Mouse (Mus musculus) lung, embryonic 14.5 days (tissue): ENCODE measurements around the gene Hlcs. TPM values are rescaled to one million over a fixed set of nuclear protein-coding genes. Genes with fewer than 3 reads are reported as not detected.
A peak's percentile ranks its signal among the peaks of the same experiment; 100 is the strongest.

Experiments used
- ATAC-seq: fragments of 200-750 bp; cut with Nextera tagmentation; 2 replicates; pipeline ENCODE4 v1.8.0; 2017; ENCODE audit warnings: mild to moderate bottlenecking, moderate TSS enrichment, moderate library complexity; ENCODE audit not compliant: insufficient read depth
- DNase-seq: peaks from one replicate; pipeline ENCODE4 v3.0.0-alpha.2; 2015
- H3K27ac ChIP-seq: fragments of 300-500 bp; sonication (generic); 2 replicates; pipeline ENCODE4 v1.5.1; 2014; ENCODE audit warnings: low read depth, mild to moderate bottlenecking, moderate library complexity
- H3K27me3 ChIP-seq: fragments of 300-500 bp; sonication (generic); 2 replicates; pipeline ENCODE4 v1.6.1; 2014; ENCODE audit warnings: low read length, control low read depth; ENCODE audit not compliant: insufficient read depth
- H3K36me3 ChIP-seq: fragments of 300-500 bp; sonication (generic); 2 replicates; pipeline ENCODE4 v1.6.1; 2014; ENCODE audit warnings: control low read depth; ENCODE audit not compliant: insufficient read depth
- H3K4me1 ChIP-seq: fragments of 300-500 bp; sonication (generic); 2 replicates; pipeline ENCODE4 v1.6.1; 2014; ENCODE audit warnings: antibody characterized with exemption, control low read depth; ENCODE audit not compliant: insufficient read depth
- H3K4me2 ChIP-seq: fragments of 300-500 bp; sonication (generic); 2 replicates; pipeline ENCODE4 v1.6.1; 2014; ENCODE audit warnings: mild to moderate bottlenecking
- H3K4me3 ChIP-seq: fragments of 300-500 bp; sonication (generic); 2 replicates; pipeline ENCODE4 v1.5.1; 2014; ENCODE audit warnings: low read depth, low read length
- H3K9ac ChIP-seq: fragments of 300-500 bp; sonication (generic); 2 replicates; pipeline ENCODE4 v1.6.1; 2014
- H3K9me3 ChIP-seq: fragments of 300-500 bp; sonication (generic); 2 replicates; pipeline ENCODE4 v1.6.1; 2016; ENCODE audit warnings: low read depth, low read length, control low read depth
- CTCF ChIP-seq: IDR thresholded peaks from 2 replicates; pipeline ENCODE4 v1.5.1; 2016; ENCODE audit warnings: antibody characterized with exemption, low read depth
- WGBS: fragments of 180-500 bp; shearing (Covaris S2); extraction: QIAGEN DNeasy Blood & Tissue Kit; methylation state at CpG from one replicate; pipeline ENCODE4 v1.1.7; 2014; 5-methylcytosine and 5-hydroxymethylcytosine counted together
- polyA plus RNA-seq: library from polyadenylated mRNA; unstranded; fragments of >200 nt; fragmentation: Nextera tagmentation; extraction: Ambion mirVana; gene quantifications from 2 replicates; pipeline ENCODE4 v1.2.1, GENCODE M21; 2014

The Hlcs gene
- polyA plus RNA-seq, 1 experiment from 2014 or later, result 8.0 TPM

DNA sequence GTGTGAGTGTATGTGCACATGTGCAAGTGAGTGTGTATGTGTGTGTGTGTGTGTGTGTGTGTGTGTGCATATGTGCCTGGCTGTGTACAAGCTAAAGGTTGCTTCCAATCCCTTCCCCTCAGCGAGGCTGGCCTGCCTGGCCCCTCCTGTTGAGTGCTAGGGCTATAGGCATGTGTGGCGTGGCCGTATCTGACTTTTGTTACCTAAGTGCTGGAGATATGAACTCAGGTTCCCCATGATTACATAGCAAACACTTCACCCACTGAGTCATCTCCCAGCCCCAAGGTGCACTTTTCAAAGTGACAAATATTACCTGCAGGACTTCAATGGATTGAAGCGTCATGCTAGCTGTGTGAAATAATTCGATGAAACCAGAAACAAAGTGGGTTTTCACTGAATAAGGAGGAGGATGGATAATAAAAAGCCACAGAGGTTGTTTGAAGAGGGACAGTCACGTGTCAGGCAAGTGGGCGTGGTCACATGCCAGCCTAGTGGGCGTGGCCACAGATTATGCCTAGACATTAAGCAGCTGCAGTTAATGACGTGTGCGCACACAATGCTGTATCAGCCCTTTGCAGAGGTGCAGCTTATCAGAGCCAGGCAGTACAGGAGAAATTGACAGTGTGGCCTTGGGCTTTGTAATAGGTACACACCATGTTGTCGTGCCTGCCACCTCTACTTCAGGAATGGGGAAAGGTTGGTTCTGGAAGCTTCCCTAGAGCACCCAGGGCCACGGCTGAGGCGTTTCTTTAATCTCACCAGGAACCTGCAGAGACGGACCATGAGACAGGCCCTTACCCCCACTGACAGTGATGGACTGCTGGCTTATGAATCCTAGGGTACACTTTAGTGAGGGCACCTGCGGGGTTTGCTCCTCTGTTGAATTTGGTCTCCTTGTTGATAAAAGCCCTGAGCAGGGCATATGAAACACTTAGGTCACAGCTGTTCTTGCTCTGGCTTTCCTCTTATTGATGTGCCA, 163.0 kb downstream of the Hlcs start:
- ATAC-seq (peak; percentile 76), DNase-seq (peak; percentile 75)
- no peak for TF ChIP-seq CTCF
- H3K4me1 ChIP-seq, result peaks cover 20% of the 10 kb centered on the region
- H3K27ac ChIP-seq, result 0 out of 2 replicates have a peak overlapping the region, but pooled peaks have one; percentile 27
- H3K4me2 ChIP-seq, result no peak overlapping the region
- no peaks in the 10 kb centered on the region for H3K9me3 ChIP-seq
- H3K9ac ChIP-seq, result no peak overlapping the region
- no peaks in the 10 kb centered on the region for H3K36me3 ChIP-seq
- 54% methylated on average over 15 of the region's 15 CpGs for WGBS
- H3K4me3 ChIP-seq, result no peak overlapping the region
- no peaks in the 10 kb centered on the region for H3K27me3 ChIP-seq

DNA sequence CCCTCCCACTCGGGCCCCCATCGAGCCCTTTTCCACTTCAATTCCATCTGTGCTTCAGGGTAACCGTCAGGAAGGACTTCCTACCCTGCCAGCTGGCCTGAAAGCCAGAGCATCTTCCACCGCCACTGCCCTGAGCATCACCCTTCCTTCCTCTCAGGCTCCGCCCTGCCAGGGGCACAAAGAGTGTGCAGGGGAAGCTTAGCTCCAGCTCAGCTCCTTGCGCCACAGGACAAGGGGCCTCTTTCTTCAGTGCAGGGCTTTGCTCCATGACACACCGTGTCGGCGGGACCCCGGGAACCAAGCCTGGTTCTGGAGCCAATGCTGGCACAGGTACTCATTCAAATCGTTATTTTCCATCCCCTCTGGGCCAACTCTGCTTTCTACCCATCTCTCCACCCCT, 165.2 kb downstream of the Hlcs start:
- H3K27ac ChIP-seq, result peak overlapping the region; percentile 50; the same call in 1 of the 2 replicates
- ATAC-seq (no peak), DNase-seq (peak; percentile 39)
- H3K4me1 ChIP-seq, result peaks cover 19% of the 10 kb centered on the region
- H3K27me3 ChIP-seq, result no peaks in the 10 kb centered on the region
- no peak overlapping the region for H3K4me3 ChIP-seq
- H3K9ac ChIP-seq, result no peak overlapping the region
- WGBS, result 33% methylated on average over 11 of the region's 11 CpGs
- H3K9me3 ChIP-seq, result no peaks in the 10 kb centered on the region
- H3K4me2 ChIP-seq, result no peak overlapping the region; the same call in 1 of the 2 replicates
- H3K36me3 ChIP-seq, result no peaks in the 10 kb centered on the region
- no peak for TF ChIP-seq CTCF

DNA sequence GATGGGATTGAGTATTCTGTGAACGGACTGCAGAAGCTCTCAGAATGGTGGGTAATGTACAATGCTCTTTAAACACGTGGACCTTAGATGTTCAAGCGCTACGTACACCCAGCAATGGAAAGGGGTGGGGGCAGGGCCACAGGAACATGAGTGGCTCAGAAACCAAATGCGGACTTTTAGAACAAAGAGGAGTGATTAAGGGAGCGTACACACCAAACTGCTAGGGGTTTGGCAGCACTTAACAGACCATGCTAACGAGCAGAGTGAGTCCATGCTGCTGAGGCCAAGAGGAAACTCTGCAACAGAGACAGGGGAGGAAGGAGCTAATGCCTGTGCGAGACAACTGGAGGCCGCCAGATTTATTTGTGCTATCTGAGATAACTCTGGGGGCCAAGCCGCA, 170.0 kb downstream of the Hlcs start:
- peak overlapping the region; percentile 1; the same call in 1 of the 2 replicates for H3K4me3 ChIP-seq
- TF ChIP-seq CTCF, result no peak
- DNase-seq, result peak; percentile 70
- WGBS, result 8% methylated on average over 10 of the region's 10 CpGs
- H3K4me1 ChIP-seq, result peaks cover 16% of the 10 kb centered on the region; the same call in 1 of the 2 replicates
- H3K27me3 ChIP-seq, result no peaks in the 10 kb centered on the region
- peak overlapping the region; percentile 38; the same call in 1 of the 2 replicates for H3K9ac ChIP-seq
- H3K27ac ChIP-seq, result no peak overlapping the region
- H3K9me3 ChIP-seq, result no peaks in the 10 kb centered on the region
- H3K4me2 ChIP-seq, result peak overlapping the region; percentile 38
- no peaks in the 10 kb centered on the region for H3K36me3 ChIP-seq
- peak; percentile 77 for ATAC-seq

DNA sequence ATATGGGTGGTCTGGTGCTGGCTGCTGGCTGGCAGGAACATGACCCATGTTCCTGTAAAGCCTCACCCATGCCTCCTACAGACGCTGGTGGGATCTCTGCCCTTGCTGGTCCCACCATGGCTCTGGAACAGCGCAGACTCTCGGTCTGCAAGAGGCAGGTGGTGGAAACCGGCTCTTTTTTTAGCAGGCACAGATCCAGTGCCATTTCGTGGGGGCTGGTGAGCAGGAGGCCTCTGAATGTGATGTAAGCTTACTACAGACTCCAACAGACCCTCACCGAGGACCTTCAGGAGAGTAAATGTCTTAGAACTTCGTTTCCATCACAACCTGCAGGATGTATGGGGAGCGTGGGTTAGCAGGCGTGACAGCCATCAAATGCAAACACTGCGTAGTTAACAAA, 172.6 kb downstream of the Hlcs start:
- no peak overlapping the region for H3K9ac ChIP-seq
- no peak for TF ChIP-seq CTCF

DNA sequence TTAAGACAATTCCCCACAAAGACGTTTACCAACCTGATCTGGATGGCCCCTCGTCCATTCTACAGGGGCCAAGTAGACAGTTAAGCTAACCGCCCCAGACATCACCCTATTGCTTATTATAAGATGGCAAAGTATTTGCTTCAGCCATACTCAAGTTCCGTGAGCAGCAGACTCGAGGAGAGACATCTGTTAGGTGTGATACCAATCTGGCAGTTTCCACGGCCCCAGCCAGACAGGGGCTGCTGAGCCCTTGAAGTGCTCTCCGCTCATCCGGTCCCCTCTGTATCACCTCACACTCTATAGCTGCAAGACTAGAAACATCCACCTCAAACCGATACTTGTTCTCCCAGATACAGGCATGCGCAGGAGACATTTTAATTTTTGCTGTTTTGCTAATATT, 179.2 kb downstream of the Hlcs start:
- Histone ChIP-seq H3K9me3 (no peaks in the 10 kb centered on the region), H3K9ac (no peak overlapping the region), H3K36me3 (no peaks in the 10 kb centered on the region), H3K27ac (no peak overlapping the region), H3K4me2 (no peak overlapping the region), H3K4me3 (no peak overlapping the region), H3K27me3 (no peaks in the 10 kb centered on the region), H3K4me1 (no peaks in the 10 kb centered on the region)
- TF ChIP-seq CTCF, result no peak
- DNase-seq (no peak), ATAC-seq (no peak)
- WGBS, result 58% methylated on average over 10 of the region's 10 CpGs

More for the DNA sequence above, 172.6 kb downstream of the Hlcs start:
- Histone ChIP-seq H3K4me2 (no peak overlapping the region), H3K27me3 (no peaks in the 10 kb centered on the region), H3K4me1 (peaks cover 12% of the 10 kb centered on the region; the same call in 1 of the 2 replicates), H3K27ac (no peak overlapping the region), H3K4me3 (no peak overlapping the region), H3K9me3 (no peaks in the 10 kb centered on the region), H3K36me3 (no peaks in the 10 kb centered on the region)
- ATAC-seq (no peak), DNase-seq (no peak)
- 58% methylated on average over 10 of the region's 10 CpGs for WGBS

DNA sequence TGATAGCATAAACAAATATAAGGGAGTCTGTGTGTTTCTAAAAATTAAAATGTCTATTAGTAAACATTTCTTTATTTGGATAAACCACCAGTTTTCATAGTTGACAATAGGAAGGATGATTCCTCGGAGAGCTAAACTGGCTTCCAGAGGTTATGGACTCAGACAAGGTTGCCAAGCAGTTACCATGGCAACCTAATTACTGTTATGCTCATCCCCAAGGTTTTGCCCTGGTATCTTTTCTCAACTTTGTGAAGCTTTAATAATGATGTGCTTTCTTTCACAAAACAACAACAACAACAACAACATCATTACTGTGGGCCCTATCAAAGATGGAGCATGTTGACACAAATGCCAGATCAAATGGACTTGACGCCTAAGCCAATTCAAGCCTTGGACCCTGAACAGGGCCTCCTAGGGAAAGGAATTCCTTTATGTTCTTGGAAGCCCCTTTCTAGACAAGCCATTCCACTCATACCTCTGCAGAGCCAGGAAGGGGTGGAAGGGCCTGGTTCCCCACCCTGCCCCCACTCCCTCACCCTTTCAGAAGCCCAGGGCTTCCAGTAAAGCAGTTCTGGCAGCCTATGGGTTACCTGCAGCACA, 185.0 kb downstream of the Hlcs start:
- Histone ChIP-seq H3K9me3 (no peaks in the 10 kb centered on the region), H3K9ac (no peak overlapping the region), H3K4me3 (no peak overlapping the region), H3K4me2 (no peak overlapping the region), H3K4me1 (peaks cover 11% of the 10 kb centered on the region; the same call in 1 of the 2 replicates), H3K27ac (no peak overlapping the region), H3K27me3 (peaks cover 36% of the 10 kb centered on the region), H3K36me3 (no peaks in the 10 kb centered on the region)
- peak; percentile 36; the same call in 1 of the 2 replicates for ATAC-seq
- TF ChIP-seq CTCF, result no peak
- 40% methylated on average over 2 of the region's 2 CpGs for WGBS
- peak; percentile 37 for DNase-seq

DNA sequence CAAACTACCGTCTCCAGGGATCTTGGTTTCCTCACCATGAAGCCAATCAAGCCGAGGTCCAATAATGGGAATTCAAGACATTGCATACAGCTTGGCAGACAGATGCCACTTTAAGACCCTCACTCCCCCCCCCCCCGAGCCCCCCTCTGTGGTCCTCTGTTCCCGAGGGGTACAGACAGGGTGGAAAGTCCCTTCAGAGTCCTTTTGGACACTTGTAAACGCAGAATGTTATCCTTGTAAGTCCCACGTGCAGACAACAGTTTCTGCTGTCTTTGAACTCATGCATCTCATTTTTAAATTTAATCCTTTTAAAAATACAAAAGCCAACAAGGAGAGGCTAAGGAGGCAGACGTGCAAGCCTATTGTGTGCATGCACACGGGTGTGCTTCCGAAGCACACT, 187.2 kb downstream of the Hlcs start:
- no peaks in the 10 kb centered on the region for H3K9me3 ChIP-seq
- peaks cover 11% of the 10 kb centered on the region; the same call in 1 of the 2 replicates for H3K4me1 ChIP-seq
- H3K4me2 ChIP-seq, result peak overlapping the region; percentile 89
- TF ChIP-seq CTCF, result no peak
- H3K27ac ChIP-seq, result no peak overlapping the region
- peaks cover 38% of the 10 kb centered on the region for H3K27me3 ChIP-seq
- H3K9ac ChIP-seq, result no peak overlapping the region
- H3K36me3 ChIP-seq, result no peaks in the 10 kb centered on the region
- WGBS, result 46% methylated on average over 9 of the region's 9 CpGs
- no peak for ATAC-seq
- no peak overlapping the region; the same call in 1 of the 2 replicates for H3K4me3 ChIP-seq
- DNase-seq, result no peak
